Mouse (Mus musculus): Measurements from ENCODE around the gene Hspb9. TPM values are rescaled to one million over a fixed set of nuclear protein-coding genes. Genes with fewer than 3 reads are reported as not detected.
A peak's percentile ranks its signal among the peaks of the same experiment; 100 is the strongest.

The Hspb9 gene
- not detected in 2 replicates for polyA plus RNA-seq (2014; fragmentation: Nextera tagmentation; extraction: Ambion mirVana)

DNA sequence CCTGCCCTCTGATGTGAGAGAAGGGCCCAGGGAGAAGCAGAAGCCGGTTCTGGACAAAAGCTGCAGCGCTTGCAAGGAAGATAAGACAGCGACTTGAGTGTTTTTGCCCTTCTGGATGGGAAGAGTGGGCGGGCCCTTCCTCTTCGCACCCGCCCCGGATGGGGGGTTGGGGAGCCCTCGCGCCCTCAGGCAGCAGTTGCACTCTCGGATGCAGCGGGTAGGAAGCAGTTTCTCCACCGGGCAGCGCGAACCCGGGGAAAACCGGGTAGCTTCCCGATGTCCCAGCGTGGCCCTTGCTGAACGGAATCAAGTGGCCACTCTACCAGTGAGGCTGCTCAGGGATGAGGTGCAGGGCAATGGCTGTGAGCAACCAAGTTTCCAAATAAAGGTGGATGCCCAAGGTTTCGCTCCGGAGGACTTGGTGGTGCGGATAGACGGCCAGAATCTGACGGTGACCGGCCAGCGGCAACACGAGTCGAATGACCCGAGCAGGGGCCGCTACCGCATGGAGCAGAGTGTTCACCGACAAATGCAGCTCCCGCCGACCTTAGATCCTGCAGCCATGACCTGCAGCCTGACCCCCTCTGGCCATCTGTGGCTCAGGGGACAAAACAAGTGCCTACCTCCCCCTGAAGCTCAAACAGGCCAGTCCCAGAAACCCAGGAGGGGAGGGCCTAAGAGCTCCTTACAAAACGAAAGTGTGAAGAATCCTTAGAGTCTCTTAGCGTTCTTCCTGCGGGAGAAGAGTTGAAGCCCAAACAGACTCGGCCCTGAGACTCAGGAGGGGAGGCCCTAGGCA, at the start of gene Hspb9:
Gene Hspb9 (plus strand): TSS at position 116 of the 799 bp plus-strand sequence.
- no peaks in the 10 kb centered on the region for H3K27me3 ChIP-seq (ENCODE audit: control insufficient read depth, insufficient read depth, low read length)
- peaks cover 54% of the 10 kb centered on the region for H3K36me3 ChIP-seq (replicated peaks; ENCODE audit: control insufficient read depth, insufficient read depth)
- peak within 1 kb of the TSS; percentile 39; the same call in 1 of the 2 replicates for H3K9ac ChIP-seq
- DNase-seq (ENCODE audit: low spot score) = no peak
- ATAC-seq (ENCODE audit: low FRiP score) = no peak
- WGBS = 7% methylated on average over 38 of the region's 38 CpGs
- H3K4me3 ChIP-seq (replicated peaks; ENCODE audit: low read length) = no peak within 1 kb of the TSS
- no peak within 1 kb of the TSS for H3K27ac ChIP-seq
- H3K4me2 ChIP-seq (replicated peaks) = peak within 1 kb of the TSS; percentile 35
- peaks cover 13% of the 10 kb centered on the region for H3K4me1 ChIP-seq (replicated peaks; ENCODE audit: control insufficient read depth, insufficient read depth, low read length)
- no peaks in the 10 kb centered on the region for H3K9me3 ChIP-seq (ENCODE audit: control insufficient read depth, low read length)

- no peaks in the 10 kb centered on the region for H3K36me3 ChIP-seq (replicated peaks; ENCODE audit: control insufficient read depth, insufficient read depth)
- H3K9me3 ChIP-seq (ENCODE audit: control insufficient read depth, low read length) = no peaks in the 10 kb centered on the region
- H3K4me1 ChIP-seq (replicated peaks; ENCODE audit: control insufficient read depth, insufficient read depth, low read length) = no peaks in the 10 kb centered on the region
- no peak overlapping the region for H3K9ac ChIP-seq
- no peak for ATAC-seq (ENCODE audit: low FRiP score)
- H3K27ac ChIP-seq = no peak overlapping the region
- H3K27me3 ChIP-seq (ENCODE audit: control insufficient read depth, insufficient read depth, low read length) = 0 out of 2 replicates have a peak, but pooled peaks cover 7% of the 10 kb centered on the region
- no peak for DNase-seq (ENCODE audit: low spot score)
- no peak overlapping the region for H3K4me3 ChIP-seq (replicated peaks; ENCODE audit: low read length)
- H3K4me2 ChIP-seq (replicated peaks) = no peak overlapping the region
- 67% methylated on average over 1 of the region's 1 CpGs for WGBS
Observed at GRCm38 (mm10) chr11:100671049-100671448, 42.6 kb upstream of the Hspb9 start.

- Histone ChIP-seq H3K4me1 (replicated peaks; ENCODE audit: control insufficient read depth, insufficient read depth, low read length) (no peaks in the 10 kb centered on the region), H3K9ac (no peak overlapping the region), H3K27ac (no peak overlapping the region), H3K4me2 (replicated peaks) (no peak overlapping the region), H3K36me3 (replicated peaks; ENCODE audit: control insufficient read depth, insufficient read depth) (no peaks in the 10 kb centered on the region), H3K9me3 (ENCODE audit: control insufficient read depth, low read length) (no peaks in the 10 kb centered on the region), H3K4me3 (replicated peaks; ENCODE audit: low read length) (no peak overlapping the region), H3K27me3 (ENCODE audit: control insufficient read depth, insufficient read depth, low read length) (0 out of 2 replicates have a peak, but pooled peaks cover 7% of the 10 kb centered on the region)
- no peak for ATAC-seq (ENCODE audit: low FRiP score)
- 67% methylated on average over 2 of the region's 2 CpGs for WGBS
- DNase-seq (ENCODE audit: low spot score) = no peak
Observed at GRCm38 (mm10) chr11:100671956-100672355, 41.7 kb upstream of the Hspb9 start.

DNA sequence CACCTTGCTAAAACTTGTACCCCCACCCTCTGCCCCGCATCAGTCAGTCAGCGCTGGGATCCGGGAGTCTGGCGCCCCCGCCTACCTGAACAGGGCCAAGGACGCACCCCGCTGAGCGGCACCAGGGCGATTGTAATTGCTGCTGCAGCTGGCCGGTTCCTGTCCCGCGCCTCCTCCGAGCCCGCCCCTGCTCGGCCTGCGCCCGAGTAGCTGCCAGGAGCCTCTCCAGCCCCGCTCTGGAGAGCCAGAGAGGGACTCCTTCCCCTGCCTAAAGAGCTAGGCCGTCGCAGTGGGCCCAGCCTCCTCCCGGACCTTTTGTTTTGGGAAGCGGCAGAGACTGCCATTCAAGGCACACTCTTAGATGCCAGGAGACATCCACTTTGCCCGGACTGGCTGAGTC, 40.5 kb upstream of the Hspb9 start:
- Histone ChIP-seq H3K36me3 (replicated peaks; ENCODE audit: control insufficient read depth, insufficient read depth) (no peaks in the 10 kb centered on the region), H3K4me2 (replicated peaks) (peak overlapping the region; percentile 18; the same call in 1 of the 2 replicates), H3K4me1 (replicated peaks; ENCODE audit: control insufficient read depth, insufficient read depth, low read length) (no peaks in the 10 kb centered on the region), H3K27ac (no peak overlapping the region), H3K27me3 (ENCODE audit: control insufficient read depth, insufficient read depth, low read length) (0 out of 2 replicates have a peak, but pooled peaks cover 7% of the 10 kb centered on the region), H3K9me3 (ENCODE audit: control insufficient read depth, low read length) (no peaks in the 10 kb centered on the region), H3K4me3 (replicated peaks; ENCODE audit: low read length) (no peak overlapping the region), H3K9ac (no peak overlapping the region; the same call in 1 of the 2 replicates)
- WGBS = 2% methylated on average over 23 of the region's 23 CpGs
- DNase-seq (ENCODE audit: low spot score) (no peak), ATAC-seq (ENCODE audit: low FRiP score) (no peak)

- Histone ChIP-seq H3K27ac (no peak overlapping the region), H3K4me1 (replicated peaks; ENCODE audit: control insufficient read depth, insufficient read depth, low read length) (no peaks in the 10 kb centered on the region), H3K36me3 (replicated peaks; ENCODE audit: control insufficient read depth, insufficient read depth) (no peaks in the 10 kb centered on the region), H3K9ac (no peak overlapping the region), H3K4me3 (replicated peaks; ENCODE audit: low read length) (no peak overlapping the region), H3K9me3 (ENCODE audit: control insufficient read depth, low read length) (no peaks in the 10 kb centered on the region), H3K4me2 (replicated peaks) (no peak overlapping the region), H3K27me3 (ENCODE audit: control insufficient read depth, insufficient read depth, low read length) (no peaks in the 10 kb centered on the region)
- ATAC-seq (ENCODE audit: low FRiP score) = no peak
- WGBS = 63% methylated on average over 7 of the region's 7 CpGs
- DNase-seq (ENCODE audit: low spot score) = no peak
Observed at GRCm38 (mm10) chr11:100677810-100678209, 35.8 kb upstream of the Hspb9 start.

DNA sequence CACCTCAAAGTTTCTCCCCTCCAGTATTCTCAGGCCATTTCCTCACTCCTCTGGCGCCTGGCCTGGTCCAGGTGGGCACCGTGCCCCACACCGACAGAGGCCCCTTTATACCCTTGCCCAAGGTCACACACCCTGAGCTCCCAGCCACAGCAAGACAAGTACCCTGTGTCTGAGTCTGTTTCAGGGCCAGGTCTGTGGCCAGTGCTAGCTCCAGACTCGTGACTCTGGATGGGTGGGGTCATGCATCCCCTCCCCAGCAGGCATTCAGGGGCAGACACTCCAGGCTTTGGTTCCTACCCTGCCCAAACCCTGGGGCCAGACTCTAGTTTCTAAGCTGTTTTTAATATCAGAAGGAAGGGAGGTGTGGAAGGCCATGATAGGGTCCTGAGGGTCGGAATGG, 31.8 kb upstream of the Hspb9 start:
- ATAC-seq (ENCODE audit: low FRiP score) (no peak), DNase-seq (ENCODE audit: low spot score) (no peak)
- Histone ChIP-seq H3K4me1 (replicated peaks; ENCODE audit: control insufficient read depth, insufficient read depth, low read length) (no peaks in the 10 kb centered on the region), H3K27me3 (ENCODE audit: control insufficient read depth, insufficient read depth, low read length) (no peaks in the 10 kb centered on the region), H3K4me2 (replicated peaks) (no peak overlapping the region), H3K27ac (no peak overlapping the region), H3K36me3 (replicated peaks; ENCODE audit: control insufficient read depth, insufficient read depth) (no peaks in the 10 kb centered on the region), H3K4me3 (replicated peaks; ENCODE audit: low read length) (no peak overlapping the region), H3K9me3 (ENCODE audit: control insufficient read depth, low read length) (no peaks in the 10 kb centered on the region), H3K9ac (no peak overlapping the region)
- 79% methylated on average over 5 of the region's 5 CpGs for WGBS

GRCm38 (mm10) chr11:100682526-100682925, 31.1 kb upstream of the Hspb9 start:
- 70% methylated on average over 5 of the region's 5 CpGs for WGBS
- H3K9me3 ChIP-seq (ENCODE audit: control insufficient read depth, low read length) = no peaks in the 10 kb centered on the region
- no peak overlapping the region for H3K4me2 ChIP-seq (replicated peaks)
- no peak overlapping the region for H3K9ac ChIP-seq
- no peaks in the 10 kb centered on the region for H3K36me3 ChIP-seq (replicated peaks; ENCODE audit: control insufficient read depth, insufficient read depth)
- DNase-seq (ENCODE audit: low spot score) (no peak), ATAC-seq (ENCODE audit: low FRiP score) (no peak)
- H3K4me1 ChIP-seq (replicated peaks; ENCODE audit: control insufficient read depth, insufficient read depth, low read length) = no peaks in the 10 kb centered on the region
- no peaks in the 10 kb centered on the region for H3K27me3 ChIP-seq (ENCODE audit: control insufficient read depth, insufficient read depth, low read length)
- H3K4me3 ChIP-seq (replicated peaks; ENCODE audit: low read length) = no peak overlapping the region
- no peak overlapping the region for H3K27ac ChIP-seq

DNA sequence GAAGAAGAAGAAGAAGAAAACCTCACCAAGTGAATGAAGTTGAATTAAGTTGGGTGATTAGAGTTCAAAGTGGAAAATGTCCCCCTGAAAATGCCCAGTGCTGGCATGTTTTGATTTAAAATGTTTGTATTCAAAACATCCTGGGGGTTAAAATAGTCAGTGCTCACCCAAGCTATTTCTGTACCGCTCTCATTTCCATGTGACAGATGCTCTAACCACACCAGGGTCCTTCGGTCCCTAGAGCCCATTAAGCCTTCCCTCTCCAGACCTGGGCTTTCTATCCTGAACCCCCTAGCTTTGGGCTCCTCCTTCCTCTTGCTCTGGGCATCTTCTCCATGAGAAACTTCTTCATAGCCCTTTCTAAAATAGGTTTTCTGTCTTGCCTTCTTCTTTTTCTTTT, 29.6 kb upstream of the Hspb9 start:
- Histone ChIP-seq H3K4me1 (replicated peaks; ENCODE audit: control insufficient read depth, insufficient read depth, low read length) (no peaks in the 10 kb centered on the region), H3K9ac (no peak overlapping the region), H3K9me3 (ENCODE audit: control insufficient read depth, low read length) (no peaks in the 10 kb centered on the region), H3K27me3 (ENCODE audit: control insufficient read depth, insufficient read depth, low read length) (no peaks in the 10 kb centered on the region), H3K36me3 (replicated peaks; ENCODE audit: control insufficient read depth, insufficient read depth) (no peaks in the 10 kb centered on the region), H3K4me3 (replicated peaks; ENCODE audit: low read length) (no peak overlapping the region), H3K4me2 (replicated peaks) (no peak overlapping the region), H3K27ac (no peak overlapping the region)
- no peak for ATAC-seq (ENCODE audit: low FRiP score)
- DNase-seq (ENCODE audit: low spot score) = no peak
- 73% methylated on average over 2 of the region's 2 CpGs for WGBS

DNA sequence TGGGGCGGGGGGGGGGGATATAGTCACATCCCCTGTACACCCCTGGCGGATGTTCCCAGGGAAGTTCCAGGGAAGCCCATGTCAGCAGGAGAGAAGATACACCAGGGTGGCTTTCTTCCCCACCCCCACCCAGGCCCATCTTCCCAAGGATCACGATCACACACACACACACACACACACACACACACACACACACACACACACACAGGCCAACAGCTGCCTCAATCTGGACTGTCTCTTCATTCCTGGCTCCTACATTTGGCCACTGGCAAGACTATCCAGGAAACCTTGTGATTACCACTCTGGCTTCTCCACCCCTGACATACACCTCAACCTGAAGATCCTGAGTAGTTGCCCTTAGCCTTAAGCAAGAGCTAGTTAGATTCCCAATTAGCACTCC, 28.3 kb upstream of the Hspb9 start:
- no peak overlapping the region for H3K9ac ChIP-seq
- no peak for ATAC-seq (ENCODE audit: low FRiP score)
- no peaks in the 10 kb centered on the region for H3K9me3 ChIP-seq (ENCODE audit: control insufficient read depth, low read length)
- H3K36me3 ChIP-seq (replicated peaks; ENCODE audit: control insufficient read depth, insufficient read depth) = no peaks in the 10 kb centered on the region
- no peak overlapping the region for H3K27ac ChIP-seq
- no peaks in the 10 kb centered on the region for H3K27me3 ChIP-seq (ENCODE audit: control insufficient read depth, insufficient read depth, low read length)
- 96% methylated on average over 3 of the region's 3 CpGs for WGBS
- no peaks in the 10 kb centered on the region for H3K4me1 ChIP-seq (replicated peaks; ENCODE audit: control insufficient read depth, insufficient read depth, low read length)
- no peak overlapping the region for H3K4me2 ChIP-seq (replicated peaks)
- no peak for DNase-seq (ENCODE audit: low spot score)
- H3K4me3 ChIP-seq (replicated peaks; ENCODE audit: low read length) = no peak overlapping the region
